Mouse (Mus musculus) embryonic fibroblast, embryonic 13.5 days (primary cell): ENCODE measurements around the gene Cntln. TPM values are rescaled to one million over a fixed set of nuclear protein-coding genes. Genes with fewer than 3 reads are reported as not detected.

Source experiments
- H3K27ac ChIP-seq: 2 replicates; pipeline ENCODE4 v1.5.1; 2012; ENCODE audit warnings: low read length, control low read depth, inconsistent platforms; ENCODE audit not compliant: insufficient read depth
- H3K4me1 ChIP-seq: 2 replicates; pipeline ENCODE4 v1.6.1; 2011; ENCODE audit warnings: low read length; ENCODE audit not compliant: control insufficient read depth, insufficient read depth
- H3K4me3 ChIP-seq: 2 replicates; pipeline ENCODE4 v1.5.1; 2011; ENCODE audit warnings: mild to moderate bottlenecking, control low read depth, low read length; ENCODE audit not compliant: insufficient read depth
- CTCF ChIP-seq: IDR thresholded peaks from 2 replicates; pipeline ENCODE4 v1.5.1; 2011; ENCODE audit warnings: mild to moderate bottlenecking, control low read depth, low read length, moderate library complexity, borderline replicate concordance; ENCODE audit not compliant: insufficient read depth
- POLR2A ChIP-seq: IDR thresholded peaks from 2 replicates; pipeline ENCODE4 v1.6.1; 2011; ENCODE audit warnings: low read depth, mild to moderate bottlenecking, control low read depth, low read length, moderate library complexity
- polyA plus RNA-seq: library from polyadenylated mRNA; stranded (reverse); fragments of >200 nt; gene quantifications from 2 replicates; pipeline ENCODE4 v1.2.4, GENCODE M21; 2011; ENCODE audit warnings: low read depth; ENCODE audit not compliant: missing spikeins, insufficient read length

Cntln gene
- polyA plus RNA-seq, 1 experiment, result 25.4 TPM

DNA sequence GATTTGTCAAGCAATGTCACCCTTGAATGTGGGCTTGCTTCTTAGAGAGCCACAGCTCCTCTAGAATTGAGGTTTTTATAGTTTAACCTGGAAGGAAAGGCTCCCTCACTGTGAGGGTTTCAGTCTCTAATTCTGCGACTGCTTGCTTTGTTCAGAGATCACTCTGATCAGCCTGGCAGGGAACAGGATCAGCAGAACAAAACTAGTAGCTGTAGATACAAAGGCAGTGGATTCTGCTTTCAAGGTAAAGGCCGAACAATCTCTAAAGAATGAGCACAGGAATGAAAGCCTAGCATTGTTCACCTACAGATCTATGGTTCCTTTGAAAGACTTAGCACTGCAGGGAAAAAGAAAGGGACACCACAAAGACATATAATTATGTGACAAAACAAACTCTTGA lies 161.6 kb downstream of the Cntln start:
- H3K4me3 ChIP-seq, result no peak overlapping the region
- TF ChIP-seq POLR2A, result no peak
- no peak for TF ChIP-seq CTCF
- H3K4me1 ChIP-seq, result no peaks in the 10 kb centered on the region
- no peak overlapping the region for H3K27ac ChIP-seq

DNA sequence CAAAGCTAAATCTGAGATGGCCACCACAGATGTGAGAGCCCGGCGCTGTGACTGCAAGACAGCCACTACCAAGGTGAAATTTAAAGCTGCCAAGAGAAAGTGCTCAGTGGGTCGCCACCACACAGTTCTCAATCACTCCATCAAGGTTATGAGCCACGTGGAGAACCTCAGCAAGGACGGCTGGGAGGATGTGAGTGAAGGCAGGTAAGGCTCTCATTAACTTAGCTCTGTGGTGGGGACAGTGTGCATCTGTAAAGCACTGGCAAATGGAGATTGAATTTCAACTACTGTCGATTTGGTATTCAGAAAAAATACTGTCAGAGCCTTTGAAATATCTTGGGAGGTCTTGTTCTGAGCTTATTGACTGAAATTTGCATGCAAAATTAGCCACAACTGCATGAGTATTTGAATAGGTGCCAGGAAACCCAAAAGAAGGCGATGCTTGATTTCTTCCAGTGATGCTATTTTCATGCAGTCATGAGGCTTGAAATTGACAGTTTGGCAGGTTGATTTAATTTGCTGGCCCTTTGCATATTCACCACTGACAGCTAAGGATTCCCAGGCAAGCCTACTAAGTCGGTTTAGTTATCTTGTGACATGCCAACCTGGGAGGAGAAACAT lies 165.9 kb downstream of the Cntln start:
- Histone ChIP-seq H3K4me1 (no peaks in the 10 kb centered on the region), H3K27ac (no peak overlapping the region), H3K4me3 (no peak overlapping the region)
- TF ChIP-seq CTCF (no peak), POLR2A (no peak)

DNA sequence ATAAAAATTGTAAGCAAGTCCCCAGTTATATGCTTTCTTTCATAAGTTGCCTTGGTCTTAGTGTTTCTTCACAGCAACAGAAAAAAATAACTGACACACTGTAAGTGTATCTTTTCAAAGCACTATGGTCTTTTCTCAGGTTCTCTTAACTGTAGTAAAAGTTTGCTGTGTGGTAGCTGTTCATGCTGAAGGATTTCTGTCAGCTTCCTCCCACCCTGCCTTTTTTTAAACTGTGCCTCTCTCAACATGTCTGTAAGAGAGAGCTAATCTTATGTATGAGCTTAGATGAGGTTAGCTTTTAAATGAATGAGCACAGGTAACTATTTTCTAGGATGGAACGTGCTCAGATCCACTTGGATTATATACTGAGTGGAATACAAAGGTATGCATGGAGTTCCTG lies 170.5 kb downstream of the Cntln start:
- Histone ChIP-seq H3K27ac (no peak overlapping the region), H3K4me1 (no peaks in the 10 kb centered on the region), H3K4me3 (no peak overlapping the region)
- TF ChIP-seq POLR2A, result no peak

DNA sequence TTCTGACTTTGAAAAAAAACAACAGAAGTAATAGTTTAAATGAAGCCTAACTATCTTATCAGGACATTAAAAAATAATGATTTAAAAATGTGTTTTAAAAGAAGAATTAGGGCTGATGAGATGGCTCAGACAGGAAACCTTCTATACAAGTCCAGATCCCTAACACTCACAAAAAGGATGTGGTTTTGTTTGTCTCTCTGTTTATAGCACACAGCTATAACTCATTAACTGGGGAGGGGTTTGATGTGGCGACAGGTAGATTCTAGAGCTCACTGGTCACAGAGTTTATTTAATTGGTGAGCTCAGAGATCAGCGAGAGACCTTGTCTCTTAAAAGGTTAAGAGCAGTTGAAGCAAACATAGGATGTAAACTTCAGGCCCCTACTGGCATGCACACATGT lies 175.5 kb downstream of the Cntln start:
- Histone ChIP-seq H3K27ac (no peak overlapping the region), H3K4me3 (no peak overlapping the region), H3K4me1 (no peaks in the 10 kb centered on the region)
- TF ChIP-seq POLR2A, result no peak
- TF ChIP-seq CTCF, result no peak

DNA sequence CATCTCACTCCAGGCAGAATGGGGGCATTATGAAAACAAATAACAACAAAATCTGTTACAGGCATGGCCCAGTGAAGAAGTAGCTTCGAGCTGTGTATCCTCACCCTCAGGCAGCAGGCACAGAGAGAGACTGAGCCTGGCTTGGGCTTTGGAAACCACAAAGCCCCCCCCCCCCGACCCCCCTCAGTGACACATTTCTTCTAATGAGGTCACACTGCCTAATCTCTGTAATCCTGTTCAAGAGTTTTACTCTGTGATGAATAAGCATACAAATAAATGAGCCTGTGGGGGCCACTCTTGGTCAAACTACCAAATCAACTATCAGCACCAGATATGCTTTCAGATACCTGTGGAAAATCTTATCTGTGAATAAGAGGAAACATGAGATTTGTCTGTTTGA lies 177.6 kb downstream of the Cntln start:
- Histone ChIP-seq H3K4me1 (no peaks in the 10 kb centered on the region), H3K4me3 (no peak overlapping the region), H3K27ac (no peak overlapping the region)
- TF ChIP-seq POLR2A, result no peak
- TF ChIP-seq CTCF, result no peak

DNA sequence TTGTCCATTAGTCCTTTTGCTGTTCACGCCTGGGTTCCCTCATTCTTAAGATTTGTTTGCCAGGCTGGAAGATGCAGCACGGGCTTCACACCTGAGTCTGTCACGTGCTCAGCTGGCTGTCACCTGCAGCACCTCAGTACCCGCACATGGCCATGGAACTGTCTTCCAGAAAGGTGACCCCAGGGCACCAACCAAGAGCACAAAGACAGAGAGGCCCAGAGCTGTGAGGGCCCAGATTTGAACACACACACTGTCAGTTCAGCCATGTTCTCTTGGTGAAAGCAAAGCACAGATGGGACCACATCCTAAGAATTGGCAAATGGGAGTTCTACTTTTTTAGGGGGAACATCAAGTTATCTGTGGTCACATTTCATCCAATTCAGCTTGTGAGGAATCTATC lies 211.9 kb downstream of the Cntln start:
- Histone ChIP-seq H3K27ac (no peak overlapping the region), H3K4me1 (no peaks in the 10 kb centered on the region), H3K4me3 (no peak overlapping the region)
- no peak for TF ChIP-seq CTCF
- TF ChIP-seq POLR2A, result no peak

DNA sequence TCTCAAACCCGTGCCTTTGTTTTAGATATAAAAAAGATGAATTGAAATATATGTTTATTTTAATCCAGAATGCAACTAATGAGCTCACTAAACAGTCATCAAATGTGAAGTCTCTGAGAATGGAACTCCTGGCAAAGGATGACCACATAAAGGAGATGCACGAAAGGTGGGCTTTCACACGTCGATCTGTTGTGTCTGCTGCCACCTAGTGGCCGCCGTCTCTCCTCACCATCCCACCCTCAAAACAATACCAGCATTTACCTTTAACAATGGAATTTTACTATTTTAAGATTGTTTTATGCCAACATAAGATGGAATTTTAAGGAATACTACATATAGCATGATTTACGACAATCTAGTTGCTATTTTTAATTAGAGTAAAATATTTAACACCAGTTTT lies 212.6 kb downstream of the Cntln start:
- no peaks in the 10 kb centered on the region for H3K4me1 ChIP-seq
- no peak overlapping the region for H3K27ac ChIP-seq
- TF ChIP-seq POLR2A, result no peak
- TF ChIP-seq CTCF, result peak; percentile 95
- H3K4me3 ChIP-seq, result no peak overlapping the region

DNA sequence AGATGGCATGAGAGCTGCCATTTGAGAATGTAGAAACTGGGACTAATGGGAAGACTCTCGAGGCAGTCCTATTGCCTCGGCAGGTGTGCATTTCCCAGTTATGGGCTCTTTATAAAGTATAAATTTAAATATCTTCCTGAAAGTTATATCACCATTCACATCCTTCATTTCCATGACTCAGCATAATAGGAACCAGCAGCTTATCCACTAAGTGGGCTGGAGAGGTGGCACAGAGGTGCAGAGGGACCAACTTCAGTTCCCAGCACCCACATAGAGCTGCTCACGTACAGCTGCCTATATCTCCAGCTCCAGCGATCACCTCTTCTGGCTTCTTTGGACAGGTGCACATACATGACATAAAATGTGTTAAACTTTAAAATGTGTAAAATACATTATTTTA lies 218.1 kb downstream of the Cntln start:
- no peak overlapping the region for H3K27ac ChIP-seq
- H3K4me1 ChIP-seq, result no peaks in the 10 kb centered on the region
- H3K4me3 ChIP-seq, result no peak overlapping the region
- TF ChIP-seq POLR2A (no peak), CTCF (no peak)

DNA sequence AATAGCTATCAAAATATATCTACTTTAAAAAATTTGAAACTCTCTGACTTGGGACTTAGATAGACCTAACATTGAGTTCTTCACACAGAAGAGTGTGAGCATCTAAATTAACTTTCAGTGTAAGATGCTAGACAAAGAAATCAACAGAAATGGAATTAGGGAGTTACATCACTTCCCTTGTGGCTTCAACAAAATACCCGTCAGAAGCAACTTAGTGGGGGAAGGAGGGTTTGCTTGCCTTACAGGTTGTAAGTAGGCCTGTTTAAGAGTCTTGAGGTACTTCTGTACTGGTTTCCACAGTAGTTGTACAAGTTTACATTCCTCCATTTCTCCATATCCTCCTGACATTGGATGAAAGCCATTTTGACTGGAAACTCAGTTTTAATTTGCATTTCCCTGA lies 222.3 kb downstream of the Cntln start:
- H3K27ac ChIP-seq, result no peak overlapping the region
- no peak overlapping the region for H3K4me3 ChIP-seq
- no peaks in the 10 kb centered on the region for H3K4me1 ChIP-seq
- TF ChIP-seq CTCF, result no peak
- TF ChIP-seq POLR2A, result no peak

DNA sequence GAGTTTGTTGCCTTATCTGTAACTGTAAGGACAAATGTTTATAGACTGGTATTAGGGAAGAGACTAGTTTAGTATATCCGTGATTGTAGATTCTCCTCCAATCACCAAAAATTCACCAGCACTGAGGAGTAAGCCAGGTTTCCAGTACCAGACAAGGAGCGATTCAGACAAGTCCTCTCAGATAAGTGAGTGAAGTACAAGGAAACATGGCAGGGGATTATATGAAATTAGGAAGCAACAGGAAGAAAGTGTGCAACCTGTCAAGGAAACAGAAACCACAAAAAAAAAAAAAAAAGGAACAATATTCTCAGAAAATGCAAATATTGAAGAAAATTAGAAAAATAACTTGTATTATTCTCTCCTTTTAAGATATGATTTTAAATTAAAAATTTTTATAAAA lies 222.9 kb downstream of the Cntln start:
- no peak for TF ChIP-seq CTCF
- TF ChIP-seq POLR2A, result no peak
- Histone ChIP-seq H3K4me3 (no peak overlapping the region), H3K4me1 (no peaks in the 10 kb centered on the region), H3K27ac (no peak overlapping the region)

DNA sequence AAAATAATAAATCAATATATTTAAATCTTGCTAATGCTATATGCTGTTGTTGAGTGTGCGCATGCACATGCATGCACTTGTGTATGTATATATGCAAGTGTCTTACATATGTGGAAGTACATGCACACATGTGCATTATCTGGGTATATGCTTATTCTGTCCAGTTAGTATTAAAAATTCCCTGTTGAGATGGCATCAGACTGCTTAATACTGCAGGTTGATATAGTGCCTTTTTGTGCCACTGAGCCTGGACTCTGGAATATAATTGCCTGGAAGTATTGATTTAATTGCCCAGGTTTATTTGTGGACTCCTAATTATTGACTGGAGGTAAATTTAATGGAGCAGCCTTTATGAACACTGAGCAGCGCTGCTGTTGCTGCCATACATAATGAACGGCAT lies 236.2 kb downstream of the Cntln start:
- H3K4me1 ChIP-seq, result no peaks in the 10 kb centered on the region
- no peak overlapping the region for H3K27ac ChIP-seq
- no peak for TF ChIP-seq POLR2A
- no peak for TF ChIP-seq CTCF
- H3K4me3 ChIP-seq, result no peak overlapping the region
